Mouse (Mus musculus) hindbrain, embryonic 16.5 days (tissue): ENCODE data around the gene Pdia5. TPM values are rescaled to one million over a fixed set of nuclear protein-coding genes. Genes with fewer than 3 reads are reported as not detected.

Experiments used
- ATAC-seq: fragments of 200-750 bp; cut with Nextera tagmentation; 2 replicates; pipeline ENCODE4 v1.8.0; 2017; ENCODE audit warnings: moderate TSS enrichment, moderate library complexity
- H3K27ac ChIP-seq: fragments of 300-500 bp; sonication (generic); 2 replicates; pipeline ENCODE4 v1.5.1; 2014; ENCODE audit warnings: low read depth, mild to moderate bottlenecking, control low read depth, low read length, moderate library complexity
- H3K27me3 ChIP-seq: fragments of 300-500 bp; sonication (generic); replicated peaks from 2 replicates; pipeline ENCODE4 v1.6.1; 2014; ENCODE audit warnings: low read length; ENCODE audit not compliant: control insufficient read depth, insufficient read depth
- H3K36me3 ChIP-seq: fragments of 300-500 bp; sonication (generic); 2 replicates; pipeline ENCODE4 v1.6.1; 2014; ENCODE audit warnings: mild to moderate bottlenecking, low read length, moderate library complexity, mixed read lengths; ENCODE audit not compliant: control insufficient read depth, insufficient read depth
- H3K4me1 ChIP-seq: fragments of 300-500 bp; sonication (generic); 2 replicates; pipeline ENCODE4 v1.6.1; 2014; ENCODE audit warnings: low read depth, low read length; ENCODE audit not compliant: control insufficient read depth, insufficient read depth
- H3K4me2 ChIP-seq: fragments of 300-500 bp; sonication (generic); 2 replicates; pipeline ENCODE4 v1.6.1; 2014; ENCODE audit warnings: mild to moderate bottlenecking, low read length, control low read depth, moderate library complexity
- H3K4me3 ChIP-seq: fragments of 300-500 bp; sonication (generic); 2 replicates; pipeline ENCODE4 v1.5.1; 2014; ENCODE audit warnings: mild to moderate bottlenecking, low read length, control low read depth, moderate library complexity
- H3K9ac ChIP-seq: fragments of 300-500 bp; sonication (generic); 2 replicates; pipeline ENCODE4 v1.6.1; 2014; ENCODE audit warnings: low read depth, mild to moderate bottlenecking, control low read depth, low read length, moderate library complexity
- H3K9me3 ChIP-seq: fragments of 300-500 bp; sonication (generic); 2 replicates; pipeline ENCODE4 v1.6.1; 2014; ENCODE audit warnings: mild to moderate bottlenecking, low read length, moderate library complexity; ENCODE audit not compliant: control insufficient read depth
- WGBS: fragments of 180-500 bp; shearing (Covaris S2); extraction: QIAGEN DNeasy Blood & Tissue Kit; methylation state at CpG from one replicate; pipeline ENCODE4 v1.1.7; 2014; 5-methylcytosine and 5-hydroxymethylcytosine counted together
- polyA plus RNA-seq: library from polyadenylated mRNA; unstranded; fragments of >200 nt; fragmentation: Nextera tagmentation; extraction: Ambion mirVana; gene quantifications from 2 replicates; pipeline ENCODE4 v1.2.1, GENCODE M21; 2015

The Pdia5 gene
- polyA plus RNA-seq, 1 experiment from 2014 or later = 12.8 TPM

DNA sequence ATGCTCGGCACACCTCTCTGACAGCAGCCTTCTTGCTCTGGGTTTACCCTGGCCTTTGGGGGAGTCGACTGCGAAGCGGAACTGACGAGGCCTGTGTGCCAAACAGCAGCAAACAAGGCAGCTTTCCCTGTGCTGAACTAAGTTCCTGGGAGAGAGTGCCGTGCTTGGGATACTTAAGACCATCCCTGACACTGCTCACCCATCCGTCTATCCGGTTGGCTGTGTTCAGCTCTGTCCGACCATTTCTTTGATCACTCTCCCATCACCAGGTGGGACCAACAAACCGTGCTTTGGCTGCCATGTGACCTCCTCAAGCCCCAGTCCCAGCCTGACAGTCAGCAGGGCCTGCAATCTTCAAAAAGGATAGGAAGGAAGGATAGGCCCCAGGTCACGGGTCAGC lies 32.4 kb downstream of the Pdia5 start:
- Histone ChIP-seq H3K27me3 (no peaks in the 10 kb centered on the region), H3K9me3 (no peaks in the 10 kb centered on the region), H3K27ac (no peak overlapping the region), H3K9ac (no peak overlapping the region), H3K36me3 (peaks cover 5% of the 10 kb centered on the region; the same call in 1 of the 2 replicates), H3K4me2 (no peak overlapping the region), H3K4me1 (peaks cover 6% of the 10 kb centered on the region; the same call in 1 of the 2 replicates), H3K4me3 (no peak overlapping the region)
- ATAC-seq = no peak
- WGBS = 72% methylated on average over 11 of the region's 11 CpGs

GRCm38 (mm10) chr16:35457488-35457887 lies 33.2 kb downstream of the Pdia5 start:
- H3K27me3 ChIP-seq = no peaks in the 10 kb centered on the region
- H3K27ac ChIP-seq = no peak overlapping the region
- peaks cover 5% of the 10 kb centered on the region; the same call in 1 of the 2 replicates for H3K36me3 ChIP-seq
- H3K4me1 ChIP-seq = peaks cover 6% of the 10 kb centered on the region; the same call in 1 of the 2 replicates
- 0 out of 2 replicates have a peak, but pooled peaks have one; percentile 13 for ATAC-seq
- H3K9ac ChIP-seq = no peak overlapping the region
- WGBS = 59% methylated on average over 8 of the region's 8 CpGs
- no peak overlapping the region for H3K4me3 ChIP-seq
- no peaks in the 10 kb centered on the region for H3K9me3 ChIP-seq
- H3K4me2 ChIP-seq = no peak overlapping the region

- Histone ChIP-seq H3K27ac (no peak overlapping the region), H3K27me3 (no peaks in the 10 kb centered on the region), H3K36me3 (peaks cover 5% of the 10 kb centered on the region; the same call in 1 of the 2 replicates), H3K4me2 (no peak overlapping the region), H3K9me3 (no peaks in the 10 kb centered on the region), H3K4me3 (no peak overlapping the region), H3K4me1 (peaks cover 6% of the 10 kb centered on the region; the same call in 1 of the 2 replicates), H3K9ac (no peak overlapping the region; the same call in 1 of the 2 replicates)
- peak; percentile 9; the same call in 1 of the 2 replicates for ATAC-seq
- 82% methylated on average over 7 of the region's 7 CpGs for WGBS
Measured at GRCm38 (mm10) chr16:35457011-35457419, 33.7 kb downstream of the Pdia5 start.

DNA sequence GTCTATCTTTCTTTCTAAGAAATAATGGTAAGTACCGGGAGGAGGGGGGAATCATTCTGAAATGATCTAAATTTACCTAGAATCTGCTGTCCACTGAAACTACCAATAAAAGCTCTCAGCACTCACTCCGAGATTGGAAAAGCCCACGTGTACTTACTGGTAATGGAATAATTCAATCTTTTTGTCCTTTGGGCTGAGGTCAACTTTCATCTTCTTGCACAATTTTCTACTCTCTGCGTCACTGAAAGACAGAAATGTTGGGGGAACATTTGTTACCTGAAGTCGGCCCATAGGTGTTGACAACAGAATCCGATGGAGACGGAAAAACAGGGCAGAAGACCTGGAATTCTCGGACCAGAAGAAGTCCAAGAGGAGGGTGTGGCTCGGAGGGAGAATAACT lies 34.4 kb downstream of the Pdia5 start:
- no peak overlapping the region for H3K27ac ChIP-seq
- no peak overlapping the region for H3K9ac ChIP-seq
- no peaks in the 10 kb centered on the region for H3K9me3 ChIP-seq
- H3K27me3 ChIP-seq = no peaks in the 10 kb centered on the region
- no peak for ATAC-seq
- H3K36me3 ChIP-seq = peaks cover 5% of the 10 kb centered on the region; the same call in 1 of the 2 replicates
- WGBS = 86% methylated on average over 9 of the region's 9 CpGs
- H3K4me2 ChIP-seq = no peak overlapping the region
- H3K4me3 ChIP-seq = no peak overlapping the region
- peaks cover 6% of the 10 kb centered on the region; the same call in 1 of the 2 replicates for H3K4me1 ChIP-seq

- no peak overlapping the region for H3K27ac ChIP-seq
- no peaks in the 10 kb centered on the region for H3K27me3 ChIP-seq
- no peak overlapping the region for H3K4me2 ChIP-seq
- no peak overlapping the region for H3K4me3 ChIP-seq
- H3K4me1 ChIP-seq = peaks cover 6% of the 10 kb centered on the region; the same call in 1 of the 2 replicates
- H3K9me3 ChIP-seq = no peaks in the 10 kb centered on the region
- 89% methylated on average over 10 of the region's 10 CpGs for WGBS
- H3K9ac ChIP-seq = no peak overlapping the region
- H3K36me3 ChIP-seq = peaks cover 5% of the 10 kb centered on the region; the same call in 1 of the 2 replicates
- ATAC-seq = no peak
Measured at GRCm38 (mm10) chr16:35455822-35456221, 34.9 kb downstream of the Pdia5 start.

DNA sequence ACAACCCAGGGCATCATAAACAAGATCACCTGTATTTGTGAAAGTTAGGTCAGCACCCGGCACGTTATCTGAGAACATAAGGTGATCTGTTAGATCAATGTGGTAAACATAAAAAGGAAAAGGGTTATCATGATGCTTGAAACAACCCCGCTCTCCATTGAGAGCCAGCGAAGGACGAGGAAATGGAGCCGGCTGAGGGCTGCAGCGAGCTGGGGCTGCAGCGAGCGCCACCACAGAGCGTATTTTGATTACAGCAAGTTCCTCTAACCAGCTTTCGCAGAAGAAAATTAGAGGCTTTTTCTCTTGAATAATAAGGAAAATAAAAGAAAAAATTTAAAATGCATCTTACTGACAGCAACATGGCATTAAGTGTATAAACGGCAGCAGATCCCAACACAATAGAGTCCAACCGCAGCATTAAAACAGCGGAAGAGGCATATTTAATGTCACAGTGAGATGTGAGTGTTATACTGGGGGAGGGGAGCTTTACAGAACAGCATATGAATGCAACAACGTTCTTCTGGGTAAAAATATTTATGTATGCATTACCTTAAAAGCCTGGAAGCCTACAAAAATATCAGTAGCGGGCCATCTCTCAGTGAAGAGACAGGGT lies 40.5 kb downstream of the Pdia5 start:
- no peak overlapping the region for H3K27ac ChIP-seq

DNA sequence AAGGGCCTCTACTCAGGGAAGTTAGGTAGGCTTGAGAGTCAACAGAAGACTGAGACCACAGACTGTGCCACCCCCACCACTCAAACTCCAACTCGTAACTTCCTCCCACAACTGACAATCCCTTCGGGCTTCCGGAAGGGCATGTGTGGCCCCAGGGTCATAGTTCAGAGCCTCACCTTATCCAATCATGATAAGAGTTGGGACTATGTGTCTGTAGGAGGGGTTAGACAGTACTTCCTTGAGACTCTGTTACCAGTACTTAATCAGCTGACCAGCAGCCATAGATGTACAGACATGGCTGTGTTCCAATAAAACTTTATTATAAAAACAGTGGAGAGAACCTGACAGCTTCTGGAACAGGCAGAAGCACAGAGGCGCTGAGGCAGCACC lies 48.7 kb downstream of the Pdia5 start:
- Histone ChIP-seq H3K9me3 (no peaks in the 10 kb centered on the region), H3K27ac (no peak overlapping the region), H3K9ac (no peak overlapping the region), H3K4me1 (no peaks in the 10 kb centered on the region), H3K27me3 (no peaks in the 10 kb centered on the region), H3K4me3 (no peak overlapping the region), H3K36me3 (no peaks in the 10 kb centered on the region), H3K4me2 (no peak overlapping the region)
- 0 out of 2 replicates have a peak, but pooled peaks have one; percentile 17 for ATAC-seq
- 94% methylated on average over 4 of the region's 4 CpGs for WGBS

More for the DNA sequence above, 40.5 kb downstream of the Pdia5 start:
- Histone ChIP-seq H3K9ac (no peak overlapping the region), H3K4me3 (no peak overlapping the region), H3K4me2 (no peak overlapping the region), H3K4me1 (no peaks in the 10 kb centered on the region), H3K9me3 (no peaks in the 10 kb centered on the region), H3K27me3 (no peaks in the 10 kb centered on the region), H3K36me3 (no peaks in the 10 kb centered on the region)
- no peak for ATAC-seq
- WGBS = 85% methylated on average over 16 of the region's 16 CpGs

DNA sequence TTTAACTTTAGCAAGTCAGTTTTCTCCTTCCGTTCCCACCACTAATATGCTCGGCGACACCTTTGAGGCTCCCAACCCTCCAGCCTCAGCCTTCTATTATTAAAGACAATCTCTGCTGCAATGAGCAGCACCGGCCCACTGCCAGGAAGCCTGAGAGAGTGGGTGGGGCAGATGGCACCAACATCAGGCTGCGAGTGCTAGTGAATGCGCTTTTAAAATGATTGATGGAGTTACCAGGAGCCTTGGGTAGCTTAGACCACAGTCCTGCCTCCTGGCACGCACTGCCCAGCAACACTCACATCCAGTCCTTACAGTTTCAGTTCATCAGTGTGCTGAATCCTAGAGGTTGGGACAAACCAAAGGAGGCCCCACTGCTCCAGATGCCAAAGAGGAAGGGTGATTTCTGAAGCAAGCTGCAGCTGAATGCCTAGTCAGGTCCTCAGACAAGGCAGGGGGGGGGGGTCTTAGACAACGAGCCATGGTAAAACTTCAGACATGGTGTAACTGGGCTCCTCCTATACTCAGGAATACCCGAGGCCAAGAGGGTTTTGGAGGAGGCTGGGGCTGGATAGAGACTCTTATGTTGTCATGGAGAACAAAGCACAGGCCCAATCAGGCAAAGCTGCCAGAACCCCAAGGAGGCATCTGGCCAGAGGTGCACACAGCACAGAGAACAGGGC lies 49.2 kb downstream of the Pdia5 start:
- Histone ChIP-seq H3K4me1 (no peaks in the 10 kb centered on the region), H3K27ac (no peak overlapping the region), H3K36me3 (no peaks in the 10 kb centered on the region), H3K4me2 (no peak overlapping the region), H3K27me3 (no peaks in the 10 kb centered on the region), H3K4me3 (no peak overlapping the region), H3K9me3 (no peaks in the 10 kb centered on the region), H3K9ac (no peak overlapping the region)
- 76% methylated on average over 9 of the region's 9 CpGs for WGBS
- peak; percentile 81 for ATAC-seq

GRCm38 (mm10) chr16:35439046-35439445 lies 51.6 kb downstream of the Pdia5 start:
- 84% methylated on average over 1 of the region's 1 CpGs for WGBS

More at GRCm38 (mm10) chr16:35439046-35439445, 51.6 kb downstream of the Pdia5 start:
- no peaks in the 10 kb centered on the region for H3K36me3 ChIP-seq
- no peaks in the 10 kb centered on the region for H3K27me3 ChIP-seq
- no peak for ATAC-seq
- H3K9me3 ChIP-seq = no peaks in the 10 kb centered on the region
- H3K9ac ChIP-seq = no peak overlapping the region
- H3K27ac ChIP-seq = no peak overlapping the region
- H3K4me3 ChIP-seq = no peak overlapping the region
- no peak overlapping the region for H3K4me2 ChIP-seq
- no peaks in the 10 kb centered on the region for H3K4me1 ChIP-seq
